Mouse (Mus musculus) MEL (cell line): ENCODE results near the gene Pank4. TPM values are rescaled to one million over a fixed set of nuclear protein-coding genes. Genes with fewer than 3 reads are reported as not detected.

Experiments used
- DNase-seq: peaks from one replicate; pipeline ENCODE4 v3.0.0; 2011; ENCODE audit warnings: low read depth, low spot score
- H3K27ac ChIP-seq: 2 replicates; pipeline ENCODE4 v1.5.1; 2012; ENCODE audit warnings: low read depth, mild to moderate bottlenecking, control low read depth, low read length, moderate library complexity; ENCODE audit not compliant: control insufficient read depth
- H3K27me3 ChIP-seq, 2 experiments: fragments of 150-350 bp in 1 of 2; sonication (generic) in 1 of 2; 2 replicates each; pipeline ENCODE4 v1.6.1; 2012; ENCODE audit warnings: low read length in 2 of 2, mild to moderate bottlenecking in 2 of 2, improper control_type of control experiment in 1 of 2, moderate library complexity in 1 of 2; ENCODE audit not compliant: insufficient read depth in 2 of 2, control insufficient read depth in 1 of 2
- H3K36me3 ChIP-seq, 2 experiments: 2 replicates each; pipeline ENCODE4 v1.6.1; 2012 to 2014; ENCODE audit warnings: low read length in 2 of 2, improper control_type of control experiment in 1 of 2, inconsistent platforms in 1 of 2, mild to moderate bottlenecking in 1 of 2; ENCODE audit not compliant: insufficient read depth in 2 of 2, control insufficient read depth in 1 of 2
- H3K4me1 ChIP-seq, 2 experiments: fragments of 150-350 bp in 1 of 2; sonication (generic) in 1 of 2; 2 replicates each; pipeline ENCODE4 v1.6.1; 2012; ENCODE audit warnings: low read length in 2 of 2, improper control_type of control experiment in 1 of 2, mild to moderate bottlenecking in 1 of 2; ENCODE audit not compliant: insufficient read depth in 2 of 2, control insufficient read depth in 1 of 2
- H3K4me3 ChIP-seq, 2 experiments: fragments of 150-350 bp in 1 of 2; sonication (generic) in 1 of 2; 2 replicates each; pipeline ENCODE4 v1.5.1; 2012; ENCODE audit warnings: low read depth in 2 of 2, low read length in 2 of 2, mild to moderate bottlenecking in 2 of 2, moderate library complexity in 2 of 2, control low read depth in 1 of 2, improper control_type of control experiment in 1 of 2; ENCODE audit not compliant: control insufficient read depth in 1 of 2, insufficient read depth in 1 of 2
- H3K79me2 ChIP-seq: 2 replicates; pipeline ENCODE4 v1.6.1; 2012; ENCODE audit warnings: mild to moderate bottlenecking, low read length, moderate library complexity; ENCODE audit not compliant: control insufficient read depth, poor library complexity, insufficient read depth
- H3K9ac ChIP-seq: 2 replicates; pipeline ENCODE4 v1.6.1; 2012; ENCODE audit warnings: low read depth, mild to moderate bottlenecking, control low read depth, low read length, moderate library complexity; ENCODE audit not compliant: control insufficient read depth, poor library complexity, severe bottlenecking
- H3K9me3 ChIP-seq: fragments of 150-350 bp; sonication (generic); replicated peaks from 2 replicates; pipeline ENCODE4 v1.6.1; 2012; ENCODE audit warnings: mild to moderate bottlenecking, low read length, improper control_type of control experiment, moderate library complexity; ENCODE audit not compliant: insufficient read depth
- CHD1 ChIP-seq: IDR thresholded peaks from 2 replicates; pipeline ENCODE4 v1.6.1; 2012; ENCODE audit warnings: low read depth, mild to moderate bottlenecking, inconsistent platforms, low read length, improper control_type of control experiment
- CHD2 ChIP-seq: IDR thresholded peaks from 2 replicates; pipeline ENCODE4 v1.6.1; 2011; ENCODE audit warnings: low read length, improper control_type of control experiment
- CTCF ChIP-seq, 3 experiments: IDR thresholded peaks in 2 of 3; conservative IDR thresholded peaks in 1 of 3; 2 replicates each; pipeline ENCODE4 v1.5.1; 2011 to 2012; ENCODE audit warnings: low read length in 3 of 3, low read depth in 2 of 3, mild to moderate bottlenecking in 2 of 3, improper control_type of control experiment in 1 of 3, inconsistent platforms in 1 of 3, mixed read lengths in 1 of 3, moderate library complexity in 1 of 3; ENCODE audit not compliant: control insufficient read depth in 1 of 3, insufficient read depth in 1 of 3, poor library complexity in 1 of 3, severe bottlenecking in 1 of 3
- E2F4 ChIP-seq: IDR thresholded peaks from 2 replicates; pipeline ENCODE4 v1.6.1; 2011; ENCODE audit warnings: low read depth, low read length, improper control_type of control experiment, borderline replicate concordance
- ELF1 ChIP-seq: IDR thresholded peaks from 2 replicates; pipeline ENCODE4 v1.6.1; 2014; ENCODE audit warnings: low read depth, mild to moderate bottlenecking, inconsistent platforms, low read length, improper control_type of control experiment, moderate library complexity
- ETS1 ChIP-seq: IDR thresholded peaks from 2 replicates; pipeline ENCODE4 v1.6.1; 2012; ENCODE audit warnings: low read depth, mild to moderate bottlenecking, inconsistent platforms, low read length, improper control_type of control experiment, moderate library complexity
- HCFC1 ChIP-seq: IDR thresholded peaks from 2 replicates; pipeline ENCODE4 v1.6.1; 2012; ENCODE audit warnings: low read depth, mild to moderate bottlenecking, inconsistent platforms, low read length, improper control_type of control experiment, moderate library complexity
- JUND ChIP-seq: IDR thresholded peaks from 2 replicates; pipeline ENCODE4 v1.6.1; 2011; ENCODE audit warnings: low read depth, mild to moderate bottlenecking, improper control_type of control experiment, low read length
- MAZ ChIP-seq: IDR thresholded peaks from 2 replicates; pipeline ENCODE4 v1.6.1; 2012; ENCODE audit warnings: low read depth, mild to moderate bottlenecking, inconsistent platforms, low read length, improper control_type of control experiment
- MEF2A ChIP-seq: IDR thresholded peaks from 2 replicates; pipeline ENCODE4 v1.6.1; 2014; ENCODE audit warnings: low read depth, mild to moderate bottlenecking, inconsistent platforms, low read length, improper control_type of control experiment; ENCODE audit not compliant: poor library complexity, insufficient replicate concordance, severe bottlenecking; ENCODE audit errors: extremely low read depth
- MXI1 ChIP-seq: IDR thresholded peaks from 2 replicates; pipeline ENCODE4 v1.6.1; 2011; ENCODE audit warnings: mild to moderate bottlenecking, low read depth, low read length, improper control_type of control experiment
- MYC ChIP-seq: IDR thresholded peaks from 2 replicates; pipeline ENCODE4 v1.6.1; 2011; ENCODE audit warnings: low read depth, mild to moderate bottlenecking, low read length, improper control_type of control experiment, moderate library complexity
- NELFE ChIP-seq: IDR thresholded peaks from 2 replicates; pipeline ENCODE4 v1.6.1; 2011; ENCODE audit warnings: low read depth, low read length, improper control_type of control experiment
- NRF1 ChIP-seq: IDR thresholded peaks from 2 replicates; pipeline ENCODE4 v1.6.1; 2014; ENCODE audit warnings: low read depth, mild to moderate bottlenecking, inconsistent platforms, low read length, improper control_type of control experiment, moderate library complexity; ENCODE audit not compliant: poor library complexity, insufficient read depth, severe bottlenecking
- POLR2A ChIP-seq, 2 experiments: IDR thresholded peaks; 2 replicates each; pipeline ENCODE4 v1.6.1; 2011 to 2012; ENCODE audit warnings: low read length in 2 of 2, mild to moderate bottlenecking in 2 of 2, control low read depth in 1 of 2, improper control_type of control experiment in 1 of 2, low read depth in 1 of 2, moderate library complexity in 1 of 2; ENCODE audit not compliant: control insufficient read depth in 1 of 2, insufficient read depth in 1 of 2, poor library complexity in 1 of 2
- POLR2AphosphoS5 ChIP-seq: IDR thresholded peaks from 2 replicates; pipeline ENCODE4 v1.6.1; 2012; ENCODE audit warnings: low read depth, borderline replicate concordance, mild to moderate bottlenecking, inconsistent platforms, low read length, moderate library complexity, mixed read lengths
- SMC3 ChIP-seq: IDR thresholded peaks from 2 replicates; pipeline ENCODE4 v1.6.1; 2011; ENCODE audit warnings: low read depth, low read length, improper control_type of control experiment
- TAL1 ChIP-seq: IDR thresholded peaks from 2 replicates; pipeline ENCODE4 v1.6.1; 2012; ENCODE audit warnings: mild to moderate bottlenecking, inconsistent platforms, low read length, moderate library complexity, mixed read lengths
- TBP ChIP-seq: IDR thresholded peaks from 2 replicates; pipeline ENCODE4 v1.8.0; 2011; ENCODE audit warnings: low read depth, low read length, improper control_type of control experiment
- TCF12 ChIP-seq: IDR thresholded peaks from 2 replicates; pipeline ENCODE4 v1.6.1; 2014; ENCODE audit warnings: low read depth, mild to moderate bottlenecking, inconsistent platforms, low read length, improper control_type of control experiment, moderate library complexity
- USF2 ChIP-seq, 2 experiments: IDR thresholded peaks; 2 replicates each; pipeline ENCODE4 v1.6.1; 2011 to 2012; ENCODE audit warnings: improper control_type of control experiment in 2 of 2, low read length in 2 of 2, borderline replicate concordance in 1 of 2, inconsistent platforms in 1 of 2, low read depth in 1 of 2, mild to moderate bottlenecking in 1 of 2; ENCODE audit not compliant: insufficient read depth in 1 of 2
- ZNF384 ChIP-seq: IDR thresholded peaks from 2 replicates; pipeline ENCODE4 v1.6.1; 2012; ENCODE audit warnings: low read depth, mild to moderate bottlenecking, inconsistent platforms, low read length, improper control_type of control experiment
- polyA plus RNA-seq, 2 experiments: library from polyadenylated mRNA; stranded (reverse) in 1 of 2; unstranded in 1 of 2; fragments of >175 nt in 1 of 2; fragments of >200 nt in 1 of 2; gene quantifications; 2 replicates each; pipeline versions ENCODE4 v1.2.1 to v1.2.4; 2012; ENCODE audit warnings: low replicate concordance in 2 of 2, low read depth in 1 of 2; ENCODE audit not compliant: insufficient read length in 2 of 2, insufficient read depth in 1 of 2, missing spikeins in 1 of 2
- total RNA-seq: library from RNA; depleted of rRNA; stranded (reverse); fragments of 300-350 nt; gene quantifications from 2 replicates; pipeline ENCODE4 v1.2.3, GENCODE M21; 2012

The Pank4 gene
- total and polyA plus RNA-seq, 3 experiments = 38.4 to 55.5 TPM; not detected in 1

DNA sequence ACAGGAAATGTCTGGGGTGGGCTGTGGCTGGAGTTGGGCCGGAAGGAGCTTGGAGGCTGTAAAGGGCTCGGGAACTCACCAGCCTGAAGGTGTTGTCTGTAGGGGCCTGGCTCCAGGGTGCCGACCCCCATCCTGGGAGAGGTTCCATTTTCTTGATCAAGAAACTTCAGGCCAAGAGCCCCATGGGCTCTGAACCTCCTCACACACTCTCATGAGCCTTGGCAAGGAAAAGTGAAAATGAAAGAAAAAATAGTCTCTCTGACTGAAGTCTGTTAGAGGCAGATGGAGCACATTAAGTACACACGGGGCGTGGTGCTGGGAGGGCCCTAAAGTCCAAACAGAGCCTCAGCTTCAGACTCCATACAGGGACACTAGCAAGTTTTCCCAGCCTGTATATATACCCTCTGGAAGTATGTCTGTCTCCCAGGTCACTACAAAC, 36.0 kb upstream of the Pank4 start:
- H3K4me1 ChIP-seq = peaks cover 3 to 24% of the 10 kb centered on the region in 2 experiments; a peak in 3 of 4 replicates
- H3K27me3 ChIP-seq = no peaks in the 10 kb centered on the region; a peak in 1 of 4 replicates
- DNase-seq = peak; percentile 68
- peaks cover 0 to 4% of the 10 kb centered on the region in 2 experiments; a peak in 1 of 4 replicates for H3K36me3 ChIP-seq
- TF ChIP-seq SMC3 = no peak
- TF ChIP-seq MAZ = no peak
- no peak for TF ChIP-seq NELFE
- no peak for TF ChIP-seq ZNF384
- no peak for TF ChIP-seq JUND
- TF ChIP-seq TAL1 = no peak
- TF ChIP-seq USF2 (IDR thresholded peaks at IDR 0.05; ENCODE audit: borderline replicate concordance in 1 of 2, insufficient read depth in 1 of 2, low read depth in 1 of 2, low read length in 2 of 2) = no peak
- 0 out of 2 replicates have a peak, but pooled peaks have one; percentile 7 for TF ChIP-seq ELF1
- TF ChIP-seq E2F4 = no peak
- TF ChIP-seq CHD2 = no peak
- no peak for TF ChIP-seq MEF2A
- no peak for TF ChIP-seq TBP
- TF ChIP-seq MXI1 = peak; percentile 63; the same call in 1 of the 2 replicates
- TF ChIP-seq NRF1 = no peak
- TF ChIP-seq POLR2AphosphoS5 = no peak
- TF ChIP-seq CHD1 = no peak
- TF ChIP-seq MYC = 0 out of 2 replicates have a peak, but pooled peaks have one; percentile 6
- TF ChIP-seq POLR2A (IDR thresholded peaks at IDR 0.05; ENCODE audit: control insufficient read depth in 1 of 2, insufficient read depth in 1 of 2, low read depth in 1 of 2, low read length in 2 of 2, poor library complexity in 1 of 2) = no peak
- no peak for TF ChIP-seq CTCF (IDR thresholded peaks at IDR 0.05 in 2 of 3, conservative IDR thresholded peaks at IDR 0.05 in 1 of 3; ENCODE audit: control insufficient read depth in 1 of 3, insufficient read depth in 1 of 3, low read depth in 2 of 3, low read length in 3 of 3, poor library complexity in 1 of 3, severe bottlenecking in 1 of 3)
- no peak for TF ChIP-seq TCF12
- no peak for TF ChIP-seq HCFC1
- no peak; the same call in 1 of the 2 replicates for TF ChIP-seq ETS1
- H3K9me3 ChIP-seq = no peaks in the 10 kb centered on the region
- H3K9ac ChIP-seq = peak overlapping the region; percentile 67
- no peaks in the 10 kb centered on the region; the same call in none of the 2 replicates for H3K79me2 ChIP-seq
- peak overlapping the region; percentile 58 to 76 for H3K4me3 ChIP-seq
- H3K27ac ChIP-seq = peak overlapping the region; percentile 89
